Mouse (Mus musculus) hindbrain, embryonic 12.5 days (tissue): ENCODE results near the gene Slc9a3r1. TPM values are rescaled to one million over a fixed set of nuclear protein-coding genes. Genes with fewer than 3 reads are reported as not detected.

Experiments
- ATAC-seq: fragments of 200-750 bp; cut with Nextera tagmentation; 2 replicates; pipeline ENCODE4 v1.8.0; 2017; ENCODE audit warnings: moderate TSS enrichment; ENCODE audit not compliant: low FRiP score
- H3K27ac ChIP-seq: fragments of 300-500 bp; sonication (generic); 2 replicates; pipeline ENCODE4 v1.5.1; 2016; ENCODE audit warnings: mild to moderate bottlenecking
- H3K27me3 ChIP-seq: fragments of 300-500 bp; sonication (generic); 2 replicates; pipeline ENCODE4 v1.6.1; 2016; ENCODE audit warnings: mild to moderate bottlenecking
- H3K36me3 ChIP-seq: fragments of 300-500 bp; sonication (generic); 2 replicates; pipeline ENCODE4 v1.6.1; 2016; ENCODE audit warnings: mild to moderate bottlenecking
- H3K4me1 ChIP-seq: fragments of 300-500 bp; sonication (generic); 2 replicates; pipeline ENCODE4 v1.6.1; 2016
- H3K4me2 ChIP-seq: fragments of 300-500 bp; sonication (generic); replicated peaks from 2 replicates; pipeline ENCODE4 v1.6.1; 2016; ENCODE audit warnings: mild to moderate bottlenecking
- H3K4me3 ChIP-seq: fragments of 300-500 bp; sonication (generic); 2 replicates; pipeline ENCODE4 v1.5.1; 2016; ENCODE audit warnings: mild to moderate bottlenecking
- H3K9ac ChIP-seq: fragments of 300-500 bp; sonication (generic); 2 replicates; pipeline ENCODE4 v1.6.1; 2016; ENCODE audit warnings: mild to moderate bottlenecking, moderate library complexity
- H3K9me3 ChIP-seq: fragments of 300-500 bp; sonication (generic); replicated peaks from 2 replicates; pipeline ENCODE4 v1.6.1; 2016; ENCODE audit warnings: mild to moderate bottlenecking
- WGBS: fragments of 180-500 bp; shearing (Covaris S2); methylation state at CpG from one replicate; pipeline ENCODE4 v1.1.7; 2016; 5-methylcytosine and 5-hydroxymethylcytosine counted together
- polyA plus RNA-seq: library from polyadenylated mRNA; unstranded; fragments of >200 nt; fragmentation: Nextera tagmentation; extraction: Ambion mirVana; gene quantifications from 2 replicates; pipeline ENCODE4 v1.2.1, GENCODE M21; 2016

The Slc9a3r1 gene
- polyA plus RNA-seq, 1 experiment from 2014 or later: 42.3 TPM

DNA sequence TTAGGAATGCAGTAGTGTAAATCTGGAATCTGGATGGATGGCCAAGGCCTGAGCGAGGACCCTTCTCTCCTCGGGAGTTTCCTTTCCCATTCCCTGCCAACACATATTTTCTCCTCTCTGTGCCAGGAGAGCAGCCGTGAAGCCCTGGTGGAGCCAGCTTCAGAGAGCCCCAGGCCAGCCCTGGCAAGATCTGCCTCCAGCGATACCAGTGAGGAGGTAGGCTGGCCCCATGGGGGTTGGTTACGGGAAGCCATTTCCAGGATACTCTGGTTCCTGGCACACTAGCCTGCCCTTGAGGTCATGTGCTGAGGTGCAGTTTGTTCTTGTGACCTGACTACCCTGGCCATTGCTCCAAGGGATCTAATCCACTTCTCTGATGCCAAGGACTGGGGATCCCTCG, 16.7 kb downstream of the Slc9a3r1 start:
- Histone ChIP-seq H3K9me3 (no peaks in the 10 kb centered on the region), H3K36me3 (no peaks in the 10 kb centered on the region), H3K4me2 (no peak overlapping the region), H3K4me1 (peaks cover 31% of the 10 kb centered on the region), H3K9ac (no peak overlapping the region), H3K27me3 (peaks cover 5% of the 10 kb centered on the region; the same call in 1 of the 2 replicates), H3K27ac (no peak overlapping the region), H3K4me3 (no peak overlapping the region)
- no peak for ATAC-seq
- WGBS: 86% methylated on average over 6 of the region's 6 CpGs

DNA sequence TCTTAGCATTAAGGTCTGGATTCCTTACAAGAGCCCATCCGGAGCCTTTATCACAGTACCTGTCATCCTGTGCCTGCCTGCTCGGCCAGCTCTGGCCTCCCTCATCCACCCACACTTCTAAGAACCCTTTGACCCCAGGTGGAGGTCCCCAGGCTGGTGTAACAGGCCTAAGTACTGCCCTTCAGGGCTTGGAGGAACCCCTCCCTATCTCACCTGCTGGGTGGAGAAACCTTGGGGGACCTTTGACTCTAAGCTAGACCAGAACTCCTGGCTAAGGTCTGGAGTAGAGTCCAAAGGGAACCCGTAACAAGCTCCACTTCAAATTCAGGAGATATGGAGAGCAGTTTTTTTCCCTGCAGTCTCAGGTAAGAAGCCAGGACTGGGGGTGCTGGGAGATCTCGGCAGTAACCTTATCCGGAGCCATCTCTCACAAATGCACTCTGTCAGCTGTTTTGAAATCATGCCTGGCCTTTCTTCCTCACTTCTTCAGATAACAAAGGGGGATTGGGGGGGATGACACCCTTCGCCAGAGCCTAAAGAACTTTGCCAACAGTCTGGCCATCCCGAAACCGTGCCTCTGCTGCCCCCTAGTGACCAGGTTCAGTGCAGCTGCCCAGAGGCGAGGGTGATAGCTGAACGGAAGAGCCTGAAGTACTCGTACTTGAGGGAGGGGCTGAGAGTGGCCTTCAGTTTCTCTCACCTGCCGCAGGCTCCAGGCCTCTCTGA, 18.9 kb downstream of the Slc9a3r1 start:
- H3K27me3 ChIP-seq: no peaks in the 10 kb centered on the region
- H3K9ac ChIP-seq: no peak overlapping the region
- H3K4me3 ChIP-seq: no peak overlapping the region
- no peaks in the 10 kb centered on the region for H3K36me3 ChIP-seq
- 21% methylated on average over 12 of the region's 12 CpGs for WGBS
- H3K4me1 ChIP-seq: peaks cover 21% of the 10 kb centered on the region
- H3K9me3 ChIP-seq: no peaks in the 10 kb centered on the region
- no peak overlapping the region for H3K27ac ChIP-seq
- ATAC-seq: no peak
- no peak overlapping the region for H3K4me2 ChIP-seq

DNA sequence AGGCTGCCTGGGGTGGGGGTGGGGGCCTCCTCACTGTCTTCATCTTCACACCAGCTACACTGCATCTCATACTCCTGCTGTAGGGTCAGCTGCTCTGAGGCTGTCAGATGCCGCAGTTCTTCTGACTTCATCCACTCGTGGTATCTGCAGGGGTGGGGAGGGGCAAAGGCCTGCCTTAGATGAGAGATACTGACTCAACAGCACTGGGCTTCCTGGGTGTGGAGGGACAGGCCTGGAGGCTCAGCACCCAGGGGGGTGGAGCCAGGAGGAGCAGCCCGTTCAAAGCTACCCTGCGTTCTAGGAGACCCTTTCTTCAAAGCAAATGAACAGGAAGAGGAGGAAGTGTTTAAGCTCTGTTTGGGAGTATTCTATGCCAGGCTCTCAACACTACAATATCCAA, 21.8 kb downstream of the Slc9a3r1 start:
- Histone ChIP-seq H3K27ac (no peak overlapping the region), H3K4me1 (peaks cover 18% of the 10 kb centered on the region), H3K36me3 (no peaks in the 10 kb centered on the region), H3K9me3 (no peaks in the 10 kb centered on the region), H3K9ac (no peak overlapping the region), H3K4me2 (no peak overlapping the region), H3K27me3 (no peaks in the 10 kb centered on the region), H3K4me3 (no peak overlapping the region)
- WGBS: 51% methylated on average over 4 of the region's 4 CpGs
- ATAC-seq: no peak

DNA sequence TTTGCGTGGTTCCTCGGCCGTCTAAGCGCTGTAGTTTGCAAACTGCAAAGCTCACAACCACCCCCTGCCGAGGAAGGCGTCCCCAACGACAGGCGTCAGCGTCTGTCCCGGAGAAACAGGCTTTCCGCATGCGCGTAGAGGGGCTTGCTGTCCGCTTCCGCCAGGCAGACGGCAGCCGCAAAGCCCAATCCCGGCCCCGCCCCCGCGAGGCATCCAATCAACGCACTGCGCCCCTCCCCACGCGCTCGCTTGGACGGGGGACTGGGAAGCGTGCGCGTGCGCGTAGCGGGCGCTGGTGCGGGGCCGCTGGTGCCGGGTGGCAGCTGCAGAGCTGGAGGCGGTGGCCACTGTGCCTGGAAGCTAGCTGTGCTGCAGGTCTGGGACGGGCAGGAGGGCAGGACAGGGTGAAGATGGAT, 24.1 kb downstream of the Slc9a3r1 start, which contains the start of gene Tmem104:
Tmem104 (plus strand) TSS at position 264 of the 416 bp plus-strand sequence.
- H3K4me1 ChIP-seq: peaks cover 18% of the 10 kb centered on the region
- H3K4me2 ChIP-seq: peak within 1 kb of the TSS; percentile 86
- ATAC-seq: peak; percentile 93
- WGBS: under 1% methylated on average over 39 of the region's 39 CpGs
- H3K9ac ChIP-seq: peak within 1 kb of the TSS; percentile 76
- H3K27me3 ChIP-seq: no peaks in the 10 kb centered on the region
- H3K4me3 ChIP-seq: peak within 1 kb of the TSS; percentile 59
- no peaks in the 10 kb centered on the region for H3K9me3 ChIP-seq
- H3K27ac ChIP-seq: peak within 1 kb of the TSS; percentile 87
- H3K36me3 ChIP-seq: peaks cover 4% of the 10 kb centered on the region; the same call in 1 of the 2 replicates

DNA sequence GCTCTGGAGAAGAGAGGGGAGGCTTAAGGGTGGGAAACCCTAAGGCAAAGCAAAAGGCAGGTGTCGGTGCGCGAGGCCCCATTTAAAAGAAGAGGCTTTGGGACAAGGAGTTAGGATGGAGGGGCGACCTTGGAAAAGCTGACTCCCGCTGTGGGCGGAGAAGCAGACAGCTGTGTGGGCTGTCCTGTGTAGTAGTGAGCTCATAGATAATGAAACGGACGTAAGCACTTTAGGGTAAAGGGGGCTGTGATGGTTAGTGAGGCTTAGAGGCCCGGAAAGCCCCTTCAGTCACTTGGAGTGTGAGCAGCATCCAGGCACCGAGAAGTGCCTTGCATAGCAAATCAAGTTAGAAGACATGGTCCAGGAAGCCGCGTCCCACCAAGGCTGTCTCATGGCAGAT, 24.6 kb downstream of the Slc9a3r1 start, which contains the start of gene Nat9:
Nat9 (minus strand) TSS at position 167 of the 400 bp plus-strand sequence.
- peak within 1 kb of the TSS; percentile 86 for H3K4me2 ChIP-seq
- H3K9ac ChIP-seq: peak within 1 kb of the TSS; percentile 76
- no peaks in the 10 kb centered on the region for H3K27me3 ChIP-seq
- peaks cover 4% of the 10 kb centered on the region; the same call in 1 of the 2 replicates for H3K36me3 ChIP-seq
- peak within 1 kb of the TSS; percentile 59 for H3K4me3 ChIP-seq
- H3K27ac ChIP-seq: peak within 1 kb of the TSS; percentile 87
- ATAC-seq: peak; percentile 44
- 17% methylated on average over 12 of the region's 12 CpGs for WGBS
- peaks cover 18% of the 10 kb centered on the region for H3K4me1 ChIP-seq
- no peaks in the 10 kb centered on the region for H3K9me3 ChIP-seq

DNA sequence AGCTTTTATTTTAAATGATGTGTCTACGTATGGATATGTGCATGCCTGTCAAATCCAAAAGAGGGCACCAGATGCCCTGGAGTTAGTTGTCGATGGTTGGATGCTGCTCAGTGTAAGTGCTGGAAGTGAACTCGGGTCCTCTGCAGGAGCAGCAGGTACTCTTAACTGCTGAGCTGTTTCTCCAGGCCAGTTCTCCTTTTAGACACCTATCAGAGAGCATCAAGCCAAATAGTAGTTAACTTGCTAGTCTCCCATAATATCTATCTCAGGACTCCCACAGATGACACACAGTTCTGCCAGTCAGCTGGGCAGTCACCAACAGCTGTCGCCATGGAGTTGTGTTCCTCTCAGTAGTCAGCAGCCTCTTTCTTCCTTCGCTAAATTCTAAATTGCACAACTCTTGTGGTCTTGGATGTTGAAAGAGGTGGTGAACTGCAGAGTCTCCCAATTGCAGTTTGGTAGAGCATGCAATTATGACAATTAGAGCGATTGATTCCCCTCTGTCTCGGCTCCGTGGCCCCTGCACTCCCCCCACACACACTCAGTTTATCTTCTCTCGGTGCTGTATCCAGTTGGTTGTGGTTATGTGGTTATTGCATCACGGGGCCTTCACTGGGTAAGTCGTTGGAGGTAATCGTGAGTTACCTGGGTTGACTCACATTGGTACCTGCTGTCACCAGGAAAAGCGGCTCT, 25.5 kb downstream of the Slc9a3r1 start:
- Histone ChIP-seq H3K4me1 (peaks cover 18% of the 10 kb centered on the region), H3K36me3 (peaks cover 4% of the 10 kb centered on the region; the same call in 1 of the 2 replicates), H3K4me2 (no peak overlapping the region), H3K27me3 (no peaks in the 10 kb centered on the region), H3K9me3 (no peaks in the 10 kb centered on the region), H3K9ac (no peak overlapping the region), H3K4me3 (no peak overlapping the region), H3K27ac (no peak overlapping the region)
- ATAC-seq: no peak
- WGBS: 90% methylated on average over 13 of the region's 13 CpGs

DNA sequence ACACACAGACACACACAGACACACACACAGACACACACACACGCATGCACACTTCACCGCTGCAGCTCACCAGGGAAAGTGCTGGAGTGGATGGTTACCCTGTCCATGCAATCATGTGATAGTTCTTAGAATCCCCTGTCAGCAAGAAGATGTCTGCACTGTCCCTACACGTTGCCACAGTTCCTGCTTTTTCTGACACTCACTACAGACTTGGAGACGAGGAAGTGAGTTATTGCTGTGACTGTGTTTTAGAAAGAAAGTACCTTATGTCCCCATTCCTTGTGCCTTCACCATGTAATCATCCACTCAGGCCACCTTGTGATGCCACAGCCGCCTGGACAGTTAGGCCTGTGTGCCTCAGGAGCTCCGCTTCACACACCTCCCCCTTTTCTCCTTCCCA, 26.2 kb downstream of the Slc9a3r1 start:
- ATAC-seq: no peak

DNA sequence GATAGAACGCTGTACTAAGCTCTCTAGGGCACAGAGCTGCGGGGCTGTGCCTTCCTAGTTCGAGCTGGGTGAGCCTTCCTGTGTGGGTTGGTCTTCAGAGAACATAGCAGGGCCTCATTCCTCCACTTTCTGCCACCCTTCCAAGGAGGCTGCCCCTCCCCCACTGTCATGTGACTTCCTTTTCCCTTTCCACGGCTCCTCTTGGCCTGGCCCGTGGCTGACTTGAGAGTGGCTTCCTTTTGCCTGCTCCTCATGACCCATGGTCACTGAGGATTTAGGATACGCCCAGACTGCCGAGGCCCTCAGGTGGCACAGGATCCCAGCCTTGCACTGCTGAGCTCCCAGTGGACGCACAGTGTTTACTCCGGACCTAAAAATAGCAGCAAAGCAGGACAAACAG, 29.0 kb downstream of the Slc9a3r1 start:
- WGBS: 75% methylated on average over 9 of the region's 9 CpGs
- ATAC-seq: no peak
- H3K27me3 ChIP-seq: no peaks in the 10 kb centered on the region; the same call in 1 of the 2 replicates

More for the DNA sequence above, 26.2 kb downstream of the Slc9a3r1 start:
- no peaks in the 10 kb centered on the region for H3K27me3 ChIP-seq
- peaks cover 4% of the 10 kb centered on the region; the same call in 1 of the 2 replicates for H3K36me3 ChIP-seq
- no peaks in the 10 kb centered on the region for H3K9me3 ChIP-seq
- WGBS: 90% methylated on average over 6 of the region's 6 CpGs
- H3K27ac ChIP-seq: no peak overlapping the region
- peaks cover 18% of the 10 kb centered on the region for H3K4me1 ChIP-seq
- no peak overlapping the region for H3K4me2 ChIP-seq
- H3K9ac ChIP-seq: no peak overlapping the region
- no peak overlapping the region for H3K4me3 ChIP-seq

DNA sequence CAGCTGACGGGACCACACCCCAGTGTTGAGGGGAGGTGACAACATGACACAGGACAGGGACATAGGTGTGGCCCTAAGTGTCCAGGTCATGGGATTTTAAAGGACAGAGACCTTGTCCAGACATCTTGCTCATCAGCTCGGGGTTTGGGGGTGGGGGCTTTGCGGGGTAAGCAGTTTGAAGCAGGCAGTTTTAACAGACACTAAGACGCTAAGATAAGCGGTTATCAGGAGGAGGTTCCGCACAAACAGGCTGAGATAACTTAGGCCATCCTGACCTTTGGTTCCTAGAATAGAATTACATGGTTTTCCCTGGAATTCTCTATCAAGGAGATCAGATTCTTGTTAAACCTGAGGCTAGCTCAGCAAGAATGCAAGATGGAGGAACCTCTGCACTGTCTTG, 31.6 kb downstream of the Slc9a3r1 start:
- H3K4me2 ChIP-seq: no peak overlapping the region
- 89% methylated on average over 6 of the region's 6 CpGs for WGBS
- ATAC-seq: no peak
- H3K4me3 ChIP-seq: no peak overlapping the region
- no peak overlapping the region for H3K27ac ChIP-seq
- H3K9ac ChIP-seq: no peak overlapping the region
- no peaks in the 10 kb centered on the region; the same call in 1 of the 2 replicates for H3K27me3 ChIP-seq
- no peaks in the 10 kb centered on the region for H3K9me3 ChIP-seq
- H3K36me3 ChIP-seq: peaks cover 9% of the 10 kb centered on the region
- peaks cover 7% of the 10 kb centered on the region for H3K4me1 ChIP-seq

More for the DNA sequence above, 29.0 kb downstream of the Slc9a3r1 start:
- no peak overlapping the region for H3K9ac ChIP-seq
- H3K27ac ChIP-seq: no peak overlapping the region
- peaks cover 9% of the 10 kb centered on the region for H3K4me1 ChIP-seq
- no peaks in the 10 kb centered on the region for H3K9me3 ChIP-seq
- peaks cover 4% of the 10 kb centered on the region; the same call in 1 of the 2 replicates for H3K36me3 ChIP-seq
- no peak overlapping the region for H3K4me2 ChIP-seq
- no peak overlapping the region for H3K4me3 ChIP-seq

DNA sequence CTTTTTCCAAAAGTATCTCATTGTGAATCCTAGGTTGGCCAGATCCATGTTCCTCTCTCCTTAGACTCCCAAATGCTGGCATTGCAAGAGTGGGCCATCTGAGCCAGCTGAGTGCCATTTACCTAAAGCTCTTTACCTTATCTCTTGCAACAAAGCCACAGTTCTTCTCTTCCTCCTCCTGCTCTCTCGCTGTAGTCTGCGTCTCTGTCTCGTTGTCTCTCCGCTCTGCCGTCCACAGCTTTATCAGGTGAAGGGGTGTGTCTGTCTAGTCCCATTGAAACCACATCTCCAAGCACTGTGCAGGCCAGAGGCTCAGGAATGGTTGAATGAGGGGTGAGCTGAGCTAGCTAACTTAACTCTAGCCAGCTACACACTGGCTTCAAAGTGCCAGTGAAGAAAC, 32.8 kb downstream of the Slc9a3r1 start:
- H3K9me3 ChIP-seq: no peaks in the 10 kb centered on the region
- H3K4me1 ChIP-seq: peaks cover 7% of the 10 kb centered on the region
- ATAC-seq: no peak
- no peak overlapping the region for H3K4me2 ChIP-seq
- peaks cover 9% of the 10 kb centered on the region for H3K36me3 ChIP-seq
- H3K27me3 ChIP-seq: no peaks in the 10 kb centered on the region; the same call in 1 of the 2 replicates
- H3K4me3 ChIP-seq: no peak overlapping the region
- H3K27ac ChIP-seq: no peak overlapping the region
- 91% methylated on average over 5 of the region's 5 CpGs for WGBS
- H3K9ac ChIP-seq: no peak overlapping the region

DNA sequence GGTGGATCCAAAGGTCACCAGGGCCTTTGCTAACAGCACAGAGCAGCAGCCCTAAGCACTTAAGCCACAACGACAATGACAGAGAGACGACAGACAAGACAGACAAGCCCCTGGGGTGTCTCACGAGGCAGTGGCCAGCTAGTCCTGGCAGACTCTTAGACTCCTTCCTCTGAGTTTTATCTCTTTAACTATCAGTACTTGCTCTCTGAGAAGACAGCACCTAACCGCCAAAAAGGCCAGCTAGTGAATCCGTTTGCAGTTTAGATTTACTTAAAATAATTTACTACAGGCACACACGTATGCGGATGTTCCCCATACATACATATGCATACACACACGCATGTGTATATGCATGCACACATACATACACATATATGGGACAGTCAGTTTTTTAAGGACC, 34.4 kb downstream of the Slc9a3r1 start:
- ATAC-seq: no peak
- Histone ChIP-seq H3K36me3 (peaks cover 18% of the 10 kb centered on the region), H3K4me1 (peaks cover 10% of the 10 kb centered on the region), H3K4me2 (no peak overlapping the region), H3K27me3 (no peaks in the 10 kb centered on the region; the same call in none of the 2 replicates), H3K9ac (no peak overlapping the region), H3K4me3 (no peak overlapping the region), H3K27ac (no peak overlapping the region), H3K9me3 (no peaks in the 10 kb centered on the region)
- WGBS: 78% methylated on average over 8 of the region's 8 CpGs

DNA sequence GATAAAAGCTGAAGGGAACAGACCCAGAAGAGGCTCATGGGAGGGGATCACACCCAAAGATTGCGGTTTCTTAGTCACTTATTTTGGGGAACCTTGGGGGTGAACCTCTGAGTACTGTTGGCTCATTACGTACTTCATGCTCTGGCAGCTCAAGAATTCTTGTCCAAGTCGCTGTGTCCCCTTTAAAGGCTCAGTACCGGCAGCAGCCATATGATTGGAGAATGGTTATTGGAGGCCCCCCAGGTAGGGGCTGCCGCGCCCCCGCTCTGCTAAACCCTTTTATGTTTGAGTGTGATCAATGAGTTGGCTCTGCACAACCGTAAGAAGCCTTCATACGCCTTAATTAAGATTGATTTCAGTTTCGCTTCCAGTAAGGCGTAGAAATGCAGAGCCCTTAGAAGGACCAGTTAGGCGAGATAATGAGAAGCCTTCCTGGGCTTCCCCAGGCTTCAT, 35.8 kb downstream of the Slc9a3r1 start:
- Histone ChIP-seq H3K36me3 (peaks cover 18% of the 10 kb centered on the region), H3K4me1 (peaks cover 14% of the 10 kb centered on the region), H3K9me3 (no peaks in the 10 kb centered on the region), H3K4me3 (no peak overlapping the region), H3K9ac (no peak overlapping the region), H3K27ac (no peak overlapping the region), H3K27me3 (no peaks in the 10 kb centered on the region; the same call in none of the 2 replicates), H3K4me2 (no peak overlapping the region)
- no peak for ATAC-seq
- 42% methylated on average over 12 of the region's 12 CpGs for WGBS
